Mouse (Mus musculus) heart, postnatal 36 days (tissue): ENCODE measurements at regions not wholly inside any gene's neighbourhood (a gene's known extent, or its start where the extent isn't known, plus 50 kb on each side); places are given as distances from the start of the nearest gene placed in this dataset.

Source experiments
- DNase-seq, 2 experiments: peaks; one replicate each; pipeline ENCODE4 v3.0.0; 2021 to 2022
- intact Hi-C: fragments of 180-260 bp; cut with DNase I; formaldehyde crosslinking; loops from one replicate; pipeline ENCODE4 v1.15.1; 2025

- DNase-seq: no peak
- intact Hi-C loops: no loop called here
Observed at GRCm38 (mm10) chr8:4411126-4411525, 81.7 kb upstream of the Cers4 start.

GRCm38 (mm10) chr8:4411836-4412235, 81.0 kb upstream of the Cers4 start:
- intact Hi-C loops: loop anchor here (1.0 kb wide), 1 partner anchor 171 kb away; no protein-coding TSS in a partner anchor
- DNase-seq: no peak

DNA sequence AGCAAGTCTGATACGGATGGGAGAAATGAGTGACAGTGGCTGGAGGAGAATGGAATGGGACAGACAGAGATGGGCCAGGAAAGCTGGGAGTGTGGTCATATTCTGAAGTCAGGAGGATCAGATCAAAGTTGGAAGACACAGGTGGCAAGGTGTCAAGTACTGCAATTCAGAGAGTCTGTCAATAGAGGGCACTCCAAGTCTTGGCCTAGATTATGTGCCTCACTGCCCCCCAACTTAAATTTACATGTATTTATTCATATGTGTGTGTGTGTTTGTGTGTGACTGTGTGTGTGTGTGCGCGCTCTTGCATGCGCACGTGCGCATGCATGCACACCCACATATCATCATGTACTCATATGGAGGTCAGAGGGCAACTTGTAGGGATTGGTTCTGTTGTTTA, 79.6 kb upstream of the Cers4 start:
- DNase-seq: peak; percentile 14 to 29
- intact Hi-C loops: loop anchor here (1.0 kb wide), 2 partner anchors 103 to 175 kb away; no protein-coding TSS in a partner anchor

GRCm38 (mm10) chr8:4413764-4414163, 79.1 kb upstream of the Cers4 start:
- no peak for DNase-seq
- intact Hi-C loops: loop anchor here (1.0 kb wide), 2 partner anchors 103 to 175 kb away; no protein-coding TSS in a partner anchor

- DNase-seq: no peak
- intact Hi-C loops: no loop called here
Observed at GRCm38 (mm10) chr8:4417141-4417540, 75.7 kb upstream of the Cers4 start.

- no peak for DNase-seq
- intact Hi-C loops: no loop called here
Observed at GRCm38 (mm10) chr8:4433161-4433560, 59.7 kb upstream of the Cers4 start.

GRCm38 (mm10) chr8:4436546-4436945, 56.3 kb upstream of the Cers4 start:
- DNase-seq: no peak
- intact Hi-C loops: no loop called here
